Mouse (Mus musculus) lung, postnatal 0 days (tissue): Measurements from ENCODE around the gene Lsp1. TPM values are rescaled to one million over a fixed set of nuclear protein-coding genes. Genes with fewer than 3 reads are reported as not detected.

ENCODE experiments used
- ATAC-seq: fragments of 200-750 bp; cut with Nextera tagmentation; 2 replicates; pipeline ENCODE4 v1.8.0; 2017; ENCODE audit warnings: moderate library complexity
- DNase-seq: peaks from one replicate; pipeline ENCODE4 v3.0.0-alpha.2; 2016; ENCODE audit warnings: low spot score
- H3K27ac ChIP-seq: fragments of 300-500 bp; sonication (generic); 2 replicates; pipeline ENCODE4 v1.5.1; 2014; ENCODE audit warnings: antibody characterized with exemption, mild to moderate bottlenecking, low read length, mixed read lengths
- H3K27me3 ChIP-seq: fragments of 300-500 bp; sonication (generic); replicated peaks from 2 replicates; pipeline ENCODE4 v1.6.1; 2014; ENCODE audit warnings: low read length, mixed read lengths; ENCODE audit not compliant: insufficient read depth
- H3K36me3 ChIP-seq: fragments of 300-500 bp; sonication (generic); 2 replicates; pipeline ENCODE4 v1.6.1; 2014; ENCODE audit warnings: low read length, mixed read lengths; ENCODE audit not compliant: insufficient read depth
- H3K4me1 ChIP-seq: fragments of 300-500 bp; sonication (generic); 2 replicates; pipeline ENCODE4 v1.6.1; 2014; ENCODE audit warnings: antibody characterized with exemption, low read depth, low read length, mixed read lengths; ENCODE audit not compliant: insufficient read depth
- H3K4me2 ChIP-seq: fragments of 300-500 bp; sonication (generic); replicated peaks from 2 replicates; pipeline ENCODE4 v1.6.1; 2014; ENCODE audit warnings: low read depth, mild to moderate bottlenecking, low read length, moderate library complexity, mixed read lengths
- H3K4me3 ChIP-seq: fragments of 300-500 bp; sonication (generic); 2 replicates; pipeline ENCODE4 v1.5.1; 2014; ENCODE audit warnings: low read depth, low read length
- H3K9ac ChIP-seq: fragments of 300-500 bp; sonication (generic); replicated peaks from 2 replicates; pipeline ENCODE4 v1.6.1; 2014; ENCODE audit warnings: low read depth, mild to moderate bottlenecking
- H3K9me3 ChIP-seq: fragments of 300-500 bp; sonication (generic); 2 replicates; pipeline ENCODE4 v1.6.1; 2016; ENCODE audit warnings: low read length, mixed read lengths
- CTCF ChIP-seq: IDR thresholded peaks from 2 replicates; pipeline ENCODE4 v1.5.1; 2016; ENCODE audit warnings: antibody characterized with exemption, mild to moderate bottlenecking
- EP300 ChIP-seq: IDR thresholded peaks from 2 replicates; pipeline ENCODE4 v1.6.1; 2016; ENCODE audit warnings: antibody characterized with exemption, mild to moderate bottlenecking, control low read depth
- WGBS: fragments of 180-500 bp; shearing (Covaris S2); extraction: QIAGEN DNeasy Blood & Tissue Kit; methylation state at CpG from one replicate; pipeline ENCODE4 v1.1.7; 2014; 5-methylcytosine and 5-hydroxymethylcytosine counted together
- polyA plus RNA-seq: library from polyadenylated mRNA; unstranded; fragments of >200 nt; fragmentation: Nextera tagmentation; extraction: Ambion mirVana; gene quantifications from 2 replicates; pipeline ENCODE4 v1.2.1, GENCODE M21; 2015

Lsp1 gene
- polyA plus RNA-seq, 1 experiment from 2014 or later: 92.3 TPM

DNA sequence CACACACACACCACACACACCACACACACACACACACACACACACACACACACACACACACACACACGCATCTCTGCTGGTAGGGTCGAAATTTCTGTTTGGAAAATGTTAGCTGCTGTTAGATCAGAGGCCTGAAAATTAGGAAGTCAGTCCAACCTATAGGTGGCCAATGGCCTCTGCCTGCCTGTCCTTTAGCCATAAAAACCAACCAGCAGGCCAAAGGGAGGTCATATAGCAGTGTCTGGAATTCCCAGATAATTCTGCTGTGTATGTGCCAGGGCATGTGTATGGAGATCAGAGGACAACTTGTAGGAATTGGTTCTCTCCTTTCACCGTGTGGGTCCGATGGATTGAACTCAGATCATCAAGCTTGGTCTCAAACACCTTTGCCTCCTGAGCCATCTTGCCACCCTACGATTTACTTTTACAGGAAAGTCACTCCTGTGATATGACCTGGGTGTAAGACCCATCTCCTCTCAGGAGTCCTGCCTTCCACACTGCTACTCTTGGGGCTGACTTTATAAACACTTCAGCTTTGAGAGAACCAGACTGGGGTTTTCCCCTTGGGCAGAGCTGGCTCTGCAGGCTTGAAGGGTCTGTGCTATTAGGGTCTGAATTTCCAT is 1.8 kb upstream of the Lsp1 start:
- H3K9me3 ChIP-seq: no peaks in the 10 kb centered on the region
- TF ChIP-seq CTCF (no peak), EP300 (no peak)
- H3K27me3 ChIP-seq: no peaks in the 10 kb centered on the region
- no peaks in the 10 kb centered on the region for H3K36me3 ChIP-seq
- DNase-seq: no peak
- no peak overlapping the region for H3K4me2 ChIP-seq
- peaks cover 10% of the 10 kb centered on the region for H3K4me1 ChIP-seq
- ATAC-seq: no peak
- no peak overlapping the region for H3K9ac ChIP-seq
- no peak overlapping the region for H3K4me3 ChIP-seq
- peak overlapping the region; percentile 64 for H3K27ac ChIP-seq
- WGBS: 53% methylated on average over 5 of the region's 5 CpGs

DNA sequence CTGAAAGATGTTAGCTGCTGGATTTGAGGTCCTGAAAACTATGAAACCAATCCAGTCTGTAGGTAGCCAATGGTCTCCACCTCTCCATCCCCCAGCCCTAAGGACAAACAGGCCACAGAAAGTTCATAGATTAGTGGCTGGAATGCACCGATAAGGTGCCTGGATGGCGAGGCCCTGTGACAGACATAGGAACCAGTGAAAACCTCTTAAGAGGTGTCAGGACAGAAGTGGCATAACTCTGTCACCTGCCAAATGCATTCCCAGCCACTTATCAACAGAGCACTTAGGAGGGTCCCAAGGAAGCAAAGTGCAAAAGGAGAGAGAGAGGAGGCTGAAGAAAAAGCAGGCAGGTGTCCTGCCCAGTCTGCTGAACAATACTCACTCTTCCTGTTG is 1.3 kb upstream of the Lsp1 start:
- TF ChIP-seq EP300 (no peak), CTCF (no peak)
- H3K27me3 ChIP-seq: no peaks in the 10 kb centered on the region
- H3K27ac ChIP-seq: peak overlapping the region; percentile 64; the same call in 1 of the 2 replicates
- H3K9me3 ChIP-seq: no peaks in the 10 kb centered on the region
- DNase-seq: no peak
- peaks cover 10% of the 10 kb centered on the region for H3K4me1 ChIP-seq
- WGBS: 57% methylated on average over 2 of the region's 2 CpGs
- H3K4me2 ChIP-seq: no peak overlapping the region
- no peak overlapping the region for H3K9ac ChIP-seq
- H3K4me3 ChIP-seq: no peak overlapping the region
- ATAC-seq: 0 out of 2 replicates have a peak, but pooled peaks have one; percentile 22
- H3K36me3 ChIP-seq: no peaks in the 10 kb centered on the region

DNA sequence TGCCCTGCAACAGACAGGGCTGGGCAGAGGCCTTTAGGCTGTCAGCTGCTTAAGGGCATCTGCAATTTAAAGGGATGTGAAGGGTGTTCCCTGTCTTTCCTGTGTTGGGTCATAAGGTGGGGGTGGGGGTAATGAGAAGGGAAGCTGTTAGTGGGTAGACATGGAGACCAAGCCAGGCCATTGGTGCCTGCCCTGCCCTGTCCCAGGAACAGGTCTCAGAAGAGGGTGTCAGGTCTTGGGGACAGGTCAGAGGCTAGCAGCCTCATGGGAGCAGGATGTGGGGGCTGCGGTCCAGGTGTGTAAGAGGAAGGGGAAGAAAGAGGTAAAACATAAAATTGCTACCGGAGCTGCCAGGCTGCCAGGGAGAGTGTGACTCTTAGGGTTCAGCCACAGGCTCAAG is 837 bp downstream of the Lsp1 start:
- no peak overlapping the region for H3K27ac ChIP-seq

GRCm38 (mm10) chr7:142462190-142462589 is 1.6 kb downstream of the Lsp1 start:
- TF ChIP-seq CTCF (no peak), EP300 (no peak)
- Histone ChIP-seq H3K4me2 (peak overlapping the region; percentile 19; the same call in 1 of the 2 replicates), H3K9me3 (no peaks in the 10 kb centered on the region), H3K4me3 (no peak overlapping the region), H3K9ac (no peak overlapping the region), H3K4me1 (peaks cover 7% of the 10 kb centered on the region), H3K27me3 (no peaks in the 10 kb centered on the region), H3K36me3 (no peaks in the 10 kb centered on the region), H3K27ac (no peak overlapping the region)
- ATAC-seq: no peak
- WGBS: 66% methylated on average over 6 of the region's 6 CpGs
- no peak for DNase-seq

More for the DNA sequence above, 837 bp downstream of the Lsp1 start:
- DNase-seq (no peak), ATAC-seq (no peak)
- WGBS: 87% methylated on average over 2 of the region's 2 CpGs
- Histone ChIP-seq H3K36me3 (no peaks in the 10 kb centered on the region), H3K4me3 (no peak overlapping the region), H3K4me1 (peaks cover 10% of the 10 kb centered on the region), H3K4me2 (0 out of 2 replicates have a peak overlapping the region, but pooled peaks have one; percentile 0), H3K9ac (no peak overlapping the region), H3K9me3 (no peaks in the 10 kb centered on the region), H3K27me3 (no peaks in the 10 kb centered on the region)
- TF ChIP-seq EP300 (no peak), CTCF (no peak)

DNA sequence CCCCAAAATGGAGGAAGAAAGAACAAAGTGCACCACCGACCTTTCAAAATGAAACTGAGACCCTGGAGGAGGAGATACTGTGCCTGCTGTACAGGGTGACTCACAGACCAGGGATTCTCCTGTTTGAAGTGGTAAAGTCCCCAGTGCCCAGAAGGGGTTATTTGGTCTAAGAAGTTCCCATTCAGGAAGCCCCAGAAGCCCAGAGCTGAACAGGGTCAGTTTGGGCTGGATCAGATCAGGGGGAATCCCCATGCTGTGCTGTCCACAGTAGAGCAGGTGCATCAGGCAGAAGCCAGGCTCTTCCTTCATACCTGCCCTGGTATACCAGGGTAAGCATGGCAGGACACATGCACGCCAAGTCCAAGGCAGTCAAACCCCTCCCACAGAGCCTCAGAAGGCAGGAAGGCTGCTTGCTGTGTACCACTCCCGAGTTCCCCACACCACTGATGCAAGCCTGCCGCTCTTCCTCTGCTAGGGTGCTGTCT is 2.0 kb downstream of the Lsp1 start:
- no peak overlapping the region for H3K4me2 ChIP-seq
- no peak for ATAC-seq
- WGBS: 70% methylated on average over 4 of the region's 4 CpGs
- no peaks in the 10 kb centered on the region for H3K27me3 ChIP-seq
- peaks cover 7% of the 10 kb centered on the region; the same call in 1 of the 2 replicates for H3K4me1 ChIP-seq
- H3K27ac ChIP-seq: no peak overlapping the region
- H3K9me3 ChIP-seq: no peaks in the 10 kb centered on the region
- TF ChIP-seq CTCF (no peak), EP300 (no peak)
- H3K36me3 ChIP-seq: no peaks in the 10 kb centered on the region
- no peak overlapping the region for H3K9ac ChIP-seq
- H3K4me3 ChIP-seq: no peak overlapping the region
- DNase-seq: no peak

GRCm38 (mm10) chr7:142470171-142470691 is 9.6 kb downstream of the Lsp1 start:
- H3K9me3 ChIP-seq: no peaks in the 10 kb centered on the region
- WGBS: 51% methylated on average over 7 of the region's 7 CpGs
- no peaks in the 10 kb centered on the region for H3K27me3 ChIP-seq
- TF ChIP-seq CTCF (peak; percentile 21; the same call in 1 of the 2 replicates), EP300 (no peak)
- peak overlapping the region; percentile 82 for H3K27ac ChIP-seq
- H3K36me3 ChIP-seq: no peaks in the 10 kb centered on the region
- no peak overlapping the region for H3K4me2 ChIP-seq
- no peak overlapping the region for H3K9ac ChIP-seq
- H3K4me3 ChIP-seq: no peak overlapping the region
- DNase-seq: peak; percentile 89
- peak; percentile 60 for ATAC-seq
- H3K4me1 ChIP-seq: 0 out of 2 replicates have a peak, but pooled peaks cover 4% of the 10 kb centered on the region
